Mouse (Mus musculus): ENCODE results near the gene Rex1bd.

Rex1bd gene

DNA sequence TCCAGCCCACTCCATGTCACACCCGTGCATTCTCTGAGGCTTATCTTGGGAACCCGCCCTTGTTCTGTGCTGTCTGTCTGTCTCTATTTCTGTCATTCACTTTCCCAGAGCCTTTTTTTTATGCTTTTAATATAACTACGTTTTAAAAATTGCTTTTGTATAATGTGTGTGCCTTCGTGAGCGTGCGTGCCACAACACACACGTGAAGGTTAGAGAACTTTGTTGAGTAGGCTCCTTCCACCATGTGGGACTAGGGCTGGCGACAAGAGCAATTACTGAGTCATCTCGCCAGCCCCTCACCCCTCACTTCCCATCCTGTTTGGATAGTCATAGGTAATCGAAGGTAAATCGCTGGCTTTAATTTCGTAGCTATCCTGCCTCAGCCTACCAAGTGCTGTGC is 4.0 kb downstream of the Rex1bd start:
- DNase-seq (ENCODE audit: low spot score): no peak

GRCm38 (mm10) chr8:70501820-70502529 is 4.6 kb downstream of the Rex1bd start:
- DNase-seq (ENCODE audit: low spot score): no peak

- DNase-seq (ENCODE audit: low spot score): no peak
These were observed 5.9 kb downstream of the Rex1bd start for GRCm38 (mm10) chr8:70500386-70501301.

DNA sequence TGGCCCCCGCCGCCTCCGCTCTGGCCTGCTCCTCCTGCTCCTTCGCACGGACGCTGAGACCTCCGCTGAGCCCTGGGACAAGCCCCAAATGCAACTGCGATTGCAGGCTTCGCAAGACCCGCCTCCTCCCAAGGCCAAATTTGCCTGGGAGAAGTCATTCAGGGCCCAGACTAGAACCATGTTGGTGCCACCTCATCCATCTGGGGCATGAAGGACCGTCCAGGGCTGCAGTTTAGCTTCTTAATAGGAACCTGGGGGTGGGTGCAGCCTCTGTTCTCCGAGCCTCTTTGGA is 10.8 kb downstream of the Rex1bd start:
- no peak for DNase-seq (ENCODE audit: low spot score)

- no peak for DNase-seq (ENCODE audit: low spot score)
These were observed 11.4 kb downstream of the Rex1bd start for GRCm38 (mm10) chr8:70495001-70495770.

GRCm38 (mm10) chr8:70494416-70494945 is 12.1 kb downstream of the Rex1bd start:
- DNase-seq (ENCODE audit: low spot score): no peak

DNA sequence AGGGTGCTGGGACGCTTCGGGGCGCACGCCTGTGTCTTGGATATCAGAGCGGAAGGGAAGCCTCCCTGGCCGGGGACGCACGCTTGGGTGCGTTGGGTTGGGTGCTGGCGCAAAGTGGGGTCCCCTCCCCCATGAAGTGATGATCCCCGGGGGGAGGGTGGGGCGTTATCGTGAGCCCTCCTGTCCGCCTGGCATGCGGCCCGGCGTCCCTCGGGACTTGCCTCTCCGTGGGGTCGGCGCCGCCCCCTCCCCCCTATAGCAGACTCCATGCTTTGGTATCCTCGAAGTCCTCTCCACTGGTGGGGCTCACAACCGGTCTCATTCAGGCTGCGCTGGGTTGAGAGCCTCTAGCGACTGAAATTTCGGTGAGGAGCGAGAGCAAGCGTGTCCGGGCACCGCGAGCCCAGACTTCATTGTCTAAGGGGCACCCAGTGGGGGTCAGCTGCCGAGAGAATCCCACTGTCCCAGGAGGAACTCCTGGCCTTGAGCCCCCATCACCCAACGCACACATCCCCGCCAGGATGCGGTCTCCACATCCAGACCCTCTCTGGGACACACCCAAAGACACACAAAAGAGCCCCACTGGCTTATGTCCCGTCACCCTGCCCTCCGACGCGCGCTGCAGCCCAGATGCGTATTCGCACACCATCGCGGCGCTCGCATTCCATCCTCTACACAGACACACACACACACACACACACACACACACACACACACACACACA is 12.7 kb downstream of the Rex1bd start:
- DNase-seq (ENCODE audit: low spot score): no peak

DNA sequence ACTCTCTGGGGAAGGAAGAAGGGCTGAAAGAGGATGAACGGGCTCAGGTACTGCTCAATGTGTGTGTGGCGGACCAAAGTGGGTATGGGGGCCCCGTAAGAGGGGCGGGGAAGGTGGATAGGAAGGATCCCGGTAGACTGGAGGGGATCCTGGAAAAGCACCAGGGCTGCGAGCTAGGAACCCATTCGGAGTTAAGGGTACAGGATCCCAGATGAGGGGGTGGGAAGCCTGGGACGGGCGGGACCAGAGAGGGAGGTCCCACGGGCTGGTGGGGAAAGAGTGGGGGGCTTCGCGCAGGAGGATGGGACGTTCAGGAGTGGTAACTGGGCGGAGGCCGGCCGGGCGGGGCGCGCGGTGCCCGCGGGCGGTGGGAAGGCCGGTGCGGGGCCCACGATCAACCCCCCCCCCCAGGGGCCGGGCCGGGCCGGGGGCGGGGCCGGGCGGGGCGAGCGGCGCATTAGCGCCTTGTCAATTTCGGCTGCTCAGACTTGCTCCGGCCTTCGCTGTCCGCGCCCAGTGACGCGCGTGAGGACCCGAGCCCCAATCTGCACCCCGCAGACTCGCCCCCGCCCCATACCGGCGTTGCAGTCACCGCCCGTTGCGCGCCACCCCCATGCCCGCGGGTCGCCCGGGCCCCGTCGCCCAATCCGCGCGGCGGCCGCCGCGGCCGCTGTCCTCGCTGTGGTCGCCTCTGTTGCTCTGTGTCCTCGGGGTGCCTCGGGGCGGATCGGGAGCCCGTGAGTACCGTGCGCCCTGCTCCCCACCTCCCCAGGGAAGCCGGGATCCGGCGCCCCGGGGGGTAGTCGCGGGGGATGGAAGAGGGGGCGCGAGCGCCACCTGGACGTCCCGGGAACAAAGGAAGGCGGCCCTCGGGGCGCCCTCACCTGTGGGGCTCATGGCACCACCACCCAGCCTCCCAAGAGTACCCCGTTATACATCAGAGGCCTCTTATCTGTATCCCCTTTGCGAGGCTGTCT is 13.6 kb downstream of the Rex1bd start, which contains the start of gene Crlf1:
Gene Crlf1, plus strand, starts transcription at position 495 of the 977 bp plus-strand sequence.
- no peak for DNase-seq (ENCODE audit: low spot score)

GRCm38 (mm10) chr8:70490880-70491495 is 15.6 kb downstream of the Rex1bd start:
- no peak for DNase-seq (ENCODE audit: low spot score)

GRCm38 (mm10) chr8:70490061-70490879 is 16.3 kb downstream of the Rex1bd start:
- DNase-seq (ENCODE audit: low spot score): no peak

GRCm38 (mm10) chr8:70489576-70489975 is 17.0 kb downstream of the Rex1bd start:
- no peak for DNase-seq (ENCODE audit: low spot score)

DNA sequence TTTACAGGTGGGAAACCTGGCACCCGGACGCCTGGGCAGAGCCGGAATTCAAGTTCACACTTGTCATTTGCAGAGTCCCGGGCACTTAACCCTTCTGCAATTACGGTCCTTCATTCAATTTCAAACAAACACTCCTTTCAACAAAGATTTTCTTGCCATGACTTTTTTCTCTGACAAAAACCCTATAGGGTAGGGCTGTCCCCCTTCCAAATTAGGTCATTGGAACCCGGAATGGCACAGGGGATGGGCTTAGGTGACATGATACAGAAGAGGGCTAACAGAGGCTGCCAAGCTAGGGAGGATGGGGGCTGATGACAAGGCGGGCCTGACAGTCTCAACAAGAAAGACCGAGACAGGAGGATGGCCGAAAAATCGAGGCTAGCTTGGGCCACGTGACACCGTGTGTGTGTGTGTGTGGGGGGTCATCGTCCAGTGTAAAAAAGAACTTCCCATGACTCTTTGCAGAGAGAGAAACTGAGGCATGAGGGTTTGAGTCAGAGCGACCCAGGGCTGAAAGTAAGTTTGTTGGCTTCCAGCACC is 17.6 kb downstream of the Rex1bd start:
- DNase-seq (ENCODE audit: low spot score): no peak

DNA sequence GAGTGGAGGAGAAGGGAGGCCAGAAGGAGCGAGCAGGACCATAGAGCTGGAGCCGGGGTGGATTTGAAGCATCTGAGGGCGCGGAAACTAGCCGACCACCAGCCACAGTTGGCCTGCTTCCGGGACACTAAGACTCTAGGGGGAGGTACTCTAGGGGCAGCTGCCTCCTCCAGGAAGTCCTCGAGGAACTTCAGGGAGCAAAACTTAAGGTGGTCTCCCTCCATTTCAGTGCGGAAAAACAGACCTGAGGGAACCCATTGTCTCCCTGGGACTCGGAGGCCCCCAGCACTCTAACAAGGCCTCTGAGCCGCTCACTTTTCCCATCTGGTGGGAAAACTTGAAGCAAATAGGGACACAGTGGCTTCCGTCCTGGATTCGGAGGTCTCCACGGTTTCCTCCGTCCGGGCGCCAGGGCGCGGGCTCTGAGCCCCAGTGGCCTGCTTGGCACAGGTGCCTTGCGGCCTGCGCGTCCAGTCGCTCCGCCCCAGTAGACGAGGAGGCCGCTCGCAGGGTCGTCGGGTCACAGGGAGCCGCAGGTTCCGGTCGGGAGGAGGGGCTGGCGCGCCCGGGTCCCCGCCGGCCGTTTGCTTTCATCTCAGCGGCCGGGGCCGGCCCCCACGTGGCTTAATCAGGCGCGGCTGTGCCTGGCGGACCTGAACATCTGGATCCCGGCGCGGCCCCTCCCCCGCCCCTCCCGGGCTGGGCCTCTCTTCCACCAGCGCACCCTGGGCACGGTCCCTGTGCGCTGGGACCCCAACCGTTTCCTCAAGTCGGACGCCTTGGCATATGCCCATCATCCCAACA is 18.4 kb downstream of the Rex1bd start:
- DNase-seq (ENCODE audit: low spot score): no peak

DNA sequence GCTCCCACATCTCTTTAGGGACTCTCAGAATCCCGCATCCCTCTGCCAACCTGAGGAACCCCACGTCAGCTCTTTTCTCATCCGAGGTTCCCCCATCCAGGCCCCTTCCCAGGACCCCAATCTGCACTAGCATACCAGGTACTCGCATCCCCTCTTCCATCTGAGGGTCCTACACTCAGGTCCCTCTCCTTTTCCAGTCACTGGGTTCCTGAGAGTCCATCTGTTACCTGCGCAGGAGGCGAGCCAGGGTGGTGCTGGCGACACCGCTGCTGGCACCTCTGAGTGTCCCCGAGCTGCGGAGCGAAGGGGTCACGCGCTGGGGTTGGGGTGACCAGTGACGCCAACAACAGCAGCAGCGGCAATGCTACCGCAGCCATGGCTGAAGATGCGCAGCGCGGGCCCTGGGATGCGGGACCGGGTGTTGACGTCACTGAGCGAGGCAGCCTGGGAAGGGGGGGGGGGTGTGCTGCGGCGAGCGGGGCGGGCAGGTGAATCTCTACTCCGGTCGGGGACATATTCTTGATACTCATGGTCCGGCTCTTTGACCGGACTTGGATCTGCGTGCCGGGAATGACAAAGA is 19.5 kb downstream of the Rex1bd start, which contains the start of gene Tmem59l:
Gene Tmem59l, minus strand, starts transcription at position 418 of the 580 bp plus-strand sequence.
- no peak for DNase-seq (ENCODE audit: low spot score)

- DNase-seq (ENCODE audit: low spot score): no peak
These were observed 20.3 kb downstream of the Rex1bd start for GRCm38 (mm10) chr8:70486191-70486681.

DNA sequence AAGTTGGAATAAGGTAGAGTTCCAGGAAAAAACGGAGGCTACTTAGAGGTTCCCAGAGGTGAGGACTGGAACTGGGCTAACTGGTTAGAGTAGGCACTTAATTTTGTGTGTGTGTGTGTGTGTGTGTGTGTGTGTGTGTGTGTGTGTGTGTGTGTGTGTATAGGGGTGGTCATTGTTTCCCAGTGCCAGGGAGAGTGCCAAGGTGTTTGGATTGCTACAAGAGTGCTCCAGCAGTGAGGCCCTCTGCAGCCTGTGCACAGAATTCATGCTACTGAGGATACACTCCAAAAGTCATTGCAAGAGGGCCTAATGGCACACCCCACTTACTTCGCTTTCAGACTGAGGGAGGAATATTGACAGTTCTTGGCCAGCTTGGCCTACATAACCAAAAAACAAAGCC is 23.6 kb downstream of the Rex1bd start:
- DNase-seq (ENCODE audit: low spot score): no peak

- DNase-seq (ENCODE audit: low spot score): no peak
These were observed 24.6 kb downstream of the Rex1bd start for GRCm38 (mm10) chr8:70481908-70482307.

Measured in testis, postnatal 10 days (tissue).